Mouse (Mus musculus) small intestine, adult 2 months (tissue): Measurements from ENCODE around the gene Nfs1.

Source experiments
- CTCF ChIP-seq: fragments of 200-500 bp; IDR thresholded peaks from 2 replicates; pipeline ENCODE4 v1.5.1; 2012; ENCODE audit warnings: low read depth, mild to moderate bottlenecking, control low read depth, inconsistent platforms, low read length, moderate library complexity, mixed read lengths; ENCODE audit not compliant: insufficient replicate concordance, insufficient read length; ENCODE audit errors: extremely low read depth
- POLR2A ChIP-seq: fragments of 200-500 bp; IDR thresholded peaks from 2 replicates; pipeline ENCODE4 v1.6.1; 2012; ENCODE audit warnings: low read depth, mild to moderate bottlenecking, control low read depth, inconsistent platforms, low read length, moderate library complexity

DNA sequence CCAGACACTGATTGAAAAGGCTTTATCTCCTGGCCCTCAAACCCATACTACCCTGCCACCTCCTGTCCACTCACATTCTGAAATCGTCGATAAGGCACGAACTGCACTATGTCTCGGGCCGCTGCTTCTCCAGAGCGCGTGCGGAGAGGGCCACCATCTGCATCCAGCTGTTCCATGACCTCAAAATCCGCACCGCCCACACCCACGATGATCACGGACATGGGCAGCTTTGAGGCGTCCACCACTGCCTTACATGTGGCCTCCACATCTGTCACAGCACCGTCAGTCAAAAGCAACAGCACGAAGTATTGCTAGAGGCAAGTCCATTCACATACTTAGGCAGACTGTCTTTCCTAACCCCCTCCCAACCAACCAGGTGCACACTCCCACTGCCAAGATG lies 70.3 kb downstream of the Nfs1 start:
- no peak for TF ChIP-seq CTCF
- no peak for TF ChIP-seq POLR2A
